Mouse (Mus musculus) B cell, adult (primary cell): ENCODE measurements around the gene Gm10354. TPM values are rescaled to one million over a fixed set of nuclear protein-coding genes. Genes with fewer than 3 reads are reported as not detected.

Source experiments
- total RNA-seq: library from RNA; stranded (reverse); gene quantifications from 4 replicates; pipeline ENCODE4 v1.2.4, GENCODE M21; 2023; ENCODE audit not compliant: inconsistent age

The Gm10354 gene
- total RNA-seq = not detected in 4 replicates

GRCm38 (mm10) chr5:14978835-14979234, at the start of gene Gm10354:
TSS of gene Gm10354 (minus strand) at chr5:14978935.

GRCm38 (mm10) chr5:14938329-14938728, 40.4 kb downstream of the Gm10354 start, which contains the start of gene Speer4e:
TSS of gene Speer4e (minus strand) at chr5:14938429.

Other genes with a start within 250 kb of the Gm10354 start
- gene Gm9758, start 64.0 kb downstream of the Gm10354 start, total RNA-seq = not detected in 4 replicates
- not detected in 4 replicates for gene Speer4e, start 40.5 kb downstream of the Gm10354 start, total RNA-seq
- not detected in 4 replicates for gene Gm17019, start 54.1 kb upstream of the Gm10354 start, total RNA-seq